Mouse (Mus musculus) heart, postnatal 0 days (tissue): Measurements from ENCODE around the gene Hmmr. TPM values are rescaled to one million over a fixed set of nuclear protein-coding genes. Genes with fewer than 3 reads are reported as not detected.
A peak's percentile ranks its signal among the peaks of the same experiment; 100 is the strongest.

Experiments
- ATAC-seq: fragments of 200-750 bp; cut with Nextera tagmentation; 2 replicates; pipeline ENCODE4 v1.8.0; 2017; ENCODE audit warnings: low read depth, moderate number of reproducible peaks, moderate library complexity; ENCODE audit not compliant: insufficient read depth
- DNase-seq: peaks from one replicate; pipeline ENCODE4 v3.0.0-alpha.2; 2016; ENCODE audit warnings: low spot score
- H3K27ac ChIP-seq: fragments of 300-500 bp; sonication (generic); 2 replicates; pipeline ENCODE4 v1.5.1; 2014; ENCODE audit warnings: low read depth, mild to moderate bottlenecking
- H3K27me3 ChIP-seq: fragments of 300-500 bp; sonication (generic); 2 replicates; pipeline ENCODE4 v1.6.1; 2014; ENCODE audit warnings: low read length, mixed read lengths; ENCODE audit not compliant: control insufficient read depth, insufficient read depth
- H3K36me3 ChIP-seq: fragments of 300-500 bp; sonication (generic); replicated peaks from 2 replicates; pipeline ENCODE4 v1.6.1; 2014; ENCODE audit warnings: low read length, mixed read lengths; ENCODE audit not compliant: control insufficient read depth, insufficient read depth
- H3K4me1 ChIP-seq: fragments of 300-500 bp; sonication (generic); 2 replicates; pipeline ENCODE4 v1.6.1; 2014; ENCODE audit warnings: antibody characterized with exemption; ENCODE audit not compliant: control insufficient read depth, insufficient read depth
- H3K4me2 ChIP-seq: fragments of 300-500 bp; sonication (generic); 2 replicates; pipeline ENCODE4 v1.6.1; 2014; ENCODE audit warnings: low read depth, mild to moderate bottlenecking, low read length, moderate library complexity
- H3K4me3 ChIP-seq: fragments of 300-500 bp; sonication (generic); 2 replicates; pipeline ENCODE4 v1.5.1; 2014; ENCODE audit warnings: low read depth, low read length
- H3K9ac ChIP-seq: fragments of 300-500 bp; sonication (generic); replicated peaks from 2 replicates; pipeline ENCODE4 v1.6.1; 2014; ENCODE audit warnings: low read depth, low read length, mixed read lengths
- H3K9me3 ChIP-seq: fragments of 300-500 bp; sonication (generic); replicated peaks from 2 replicates; pipeline ENCODE4 v1.6.1; 2016; ENCODE audit warnings: low read length; ENCODE audit not compliant: control insufficient read depth
- CTCF ChIP-seq: IDR thresholded peaks from 2 replicates; pipeline ENCODE4 v1.5.1; 2016; ENCODE audit warnings: antibody characterized with exemption, control low read depth, low read depth
- EP300 ChIP-seq: IDR thresholded peaks from 2 replicates; pipeline ENCODE4 v1.6.1; 2016; ENCODE audit warnings: antibody characterized with exemption, low read depth
- WGBS: fragments of 180-500 bp; shearing (Covaris S2); extraction: QIAGEN DNeasy Blood & Tissue Kit; methylation state at CpG from one replicate; pipeline ENCODE4 v1.1.7; 2014; 5-methylcytosine and 5-hydroxymethylcytosine counted together
- polyA plus RNA-seq: library from polyadenylated mRNA; unstranded; fragments of >200 nt; fragmentation: Nextera tagmentation; extraction: Ambion mirVana; gene quantifications from 2 replicates; pipeline ENCODE4 v1.2.1, GENCODE M21; 2015
- total RNA-seq: library from RNA; depleted of rRNA; stranded (reverse); fragments of >200 nt; gene quantifications from 2 replicates; pipeline ENCODE4 v1.2.3, GENCODE M21; 2014; ENCODE audit warnings: low replicate concordance; rRNA removed

Gene Hmmr
- total and polyA plus RNA-seq, 2 experiments from 2014 or later, result 18.0 to 29.0 TPM

GRCm38 (mm10) chr11:40682456-40682855, 50.8 kb downstream of the Hmmr start:
- Histone ChIP-seq H3K9me3 (no peaks in the 10 kb centered on the region), H3K4me1 (no peaks in the 10 kb centered on the region), H3K36me3 (peaks cover 93% of the 10 kb centered on the region), H3K4me3 (no peak overlapping the region), H3K9ac (no peak overlapping the region), H3K27me3 (no peaks in the 10 kb centered on the region), H3K27ac (no peak overlapping the region), H3K4me2 (no peak overlapping the region)
- DNase-seq (no peak), ATAC-seq (no peak)
- 77% methylated on average over 3 of the region's 3 CpGs for WGBS
- TF ChIP-seq EP300, result no peak
- no peak for TF ChIP-seq CTCF

- H3K27ac ChIP-seq, result no peak overlapping the region
- H3K4me2 ChIP-seq, result no peak overlapping the region
- H3K4me3 ChIP-seq, result no peak overlapping the region
- TF ChIP-seq EP300 (no peak), CTCF (peak; percentile 21; the same call in 1 of the 2 replicates)
- 0 out of 2 replicates have a peak, but pooled peaks cover 6% of the 10 kb centered on the region for H3K4me1 ChIP-seq
- ATAC-seq, result no peak
- no peaks in the 10 kb centered on the region for H3K9me3 ChIP-seq
- H3K36me3 ChIP-seq, result peaks cover 49% of the 10 kb centered on the region
- H3K9ac ChIP-seq, result no peak overlapping the region
- no peaks in the 10 kb centered on the region for H3K27me3 ChIP-seq
- DNase-seq, result no peak
- WGBS, result 97% methylated on average over 1 of the region's 1 CpGs
Measured at GRCm38 (mm10) chr11:40677169-40677568, 56.1 kb downstream of the Hmmr start.

GRCm38 (mm10) chr11:40675014-40675730, 58.0 kb downstream of the Hmmr start:
- no peaks in the 10 kb centered on the region for H3K27me3 ChIP-seq

More at GRCm38 (mm10) chr11:40675014-40675730, 58.0 kb downstream of the Hmmr start:
- H3K9ac ChIP-seq, result no peak overlapping the region
- WGBS, result 47% methylated on average over 4 of the region's 4 CpGs
- ATAC-seq, result no peak; the same call in 1 of the 2 replicates
- no peaks in the 10 kb centered on the region for H3K9me3 ChIP-seq
- no peak overlapping the region for H3K4me3 ChIP-seq
- DNase-seq, result peak; percentile 6
- 0 out of 2 replicates have a peak, but pooled peaks cover 6% of the 10 kb centered on the region for H3K4me1 ChIP-seq
- no peak for TF ChIP-seq EP300
- TF ChIP-seq CTCF, result no peak
- H3K4me2 ChIP-seq, result 0 out of 2 replicates have a peak overlapping the region, but pooled peaks have one; percentile 18
- H3K36me3 ChIP-seq, result peaks cover 31% of the 10 kb centered on the region
- no peak overlapping the region for H3K27ac ChIP-seq

Other genes starting within 250 kb of the Hmmr start
- 97.0 and 111 TPM in 2 replicates for gene Mat2b, start 38.2 kb downstream of the Hmmr start, total RNA-seq
- gene Mat2b, start 38.2 kb downstream of the Hmmr start, polyA plus RNA-seq, result 144 and 152 TPM in 2 replicates
- gene Nudcd2, start 245 bp upstream of the Hmmr start, total RNA-seq, result 28.3 and 55.1 TPM in 2 replicates
- 68.9 and 72.4 TPM in 2 replicates for gene Nudcd2, start 245 bp upstream of the Hmmr start, polyA plus RNA-seq
- gene Ccng1, start 21.9 kb upstream of the Hmmr start, total RNA-seq, result 215 and 246 TPM in 2 replicates
- gene Ccng1, start 21.9 kb upstream of the Hmmr start, polyA plus RNA-seq, result 172 and 174 TPM in 2 replicates